Mouse (Mus musculus): ENCODE measurements around the gene Qser1.
A peak's percentile ranks its signal among the peaks of the same experiment; 100 is the strongest.

Gene Qser1

DNA sequence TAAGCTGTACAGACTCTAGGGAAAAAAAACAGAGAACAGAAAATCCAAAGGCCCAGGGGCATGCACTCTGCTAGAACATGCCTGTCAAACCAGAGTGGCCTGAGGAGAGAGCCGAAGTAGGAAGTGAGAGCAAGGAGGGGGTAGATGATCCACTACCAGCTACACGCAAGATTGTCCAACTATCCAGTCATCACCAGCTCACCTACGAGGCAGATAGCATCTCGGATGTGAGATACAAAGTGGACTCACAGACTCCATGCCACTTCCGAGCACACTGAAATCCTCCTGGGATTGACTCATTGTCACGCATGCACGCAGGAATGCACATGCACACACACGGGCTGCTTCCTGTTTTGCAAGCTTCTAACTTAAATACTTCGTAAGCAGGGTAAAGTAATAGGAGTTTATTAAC, 84.5 kb downstream of the Qser1 start:
- DNase-seq = peak; percentile 55

- DNase-seq = no peak
These were observed 89.2 kb downstream of the Qser1 start for GRCm38 (mm10) chr2:104727369-104727768.

GRCm38 (mm10) chr2:104722021-104722420, 94.5 kb downstream of the Qser1 start:
- no peak for DNase-seq

DNA sequence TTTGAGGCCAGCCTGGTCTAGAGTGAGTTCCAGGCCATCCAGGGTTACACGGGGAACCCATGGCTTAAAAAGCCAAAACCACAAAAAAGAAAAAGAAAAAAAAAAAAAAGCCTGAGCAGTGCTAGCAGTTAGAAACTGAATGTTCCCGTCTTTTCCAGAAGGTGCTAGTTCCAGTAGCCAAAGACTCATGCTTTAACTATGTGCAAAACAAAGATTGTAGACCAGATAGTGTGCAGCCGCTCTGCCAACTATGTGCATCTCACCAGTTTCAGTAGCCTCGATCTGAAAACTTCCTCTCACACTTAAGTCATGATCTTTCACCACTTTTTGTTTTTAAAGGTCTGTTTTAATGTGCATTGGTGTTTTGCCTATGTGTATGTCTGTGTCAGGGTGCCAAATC, 98.7 kb downstream of the Qser1 start:
- no peak for DNase-seq

DNA sequence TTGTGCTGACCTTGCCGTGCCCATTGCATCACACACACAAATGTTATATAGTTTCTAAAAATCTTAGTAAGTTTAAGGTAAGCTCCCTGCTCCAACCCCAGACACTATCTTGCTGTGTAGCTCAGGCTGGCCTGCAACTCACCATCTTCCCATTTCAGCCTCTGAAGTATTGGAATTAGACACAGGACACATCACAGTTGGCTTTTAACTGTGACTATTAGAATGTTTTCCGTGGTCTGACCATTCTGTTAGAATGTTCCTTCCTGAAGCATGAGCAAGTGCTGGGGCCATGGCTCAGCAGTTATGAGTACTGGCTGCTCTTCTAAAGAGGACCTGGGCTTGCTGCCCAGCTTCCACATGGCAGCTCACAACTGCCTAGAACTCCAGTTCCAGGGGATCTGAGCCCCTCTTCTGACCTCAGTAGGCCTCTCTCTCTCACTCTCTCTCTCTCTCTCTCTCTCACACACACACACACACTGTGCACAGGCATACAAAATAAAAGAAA, 99.3 kb downstream of the Qser1 start:
- no peak for DNase-seq

- no peak for DNase-seq
These were observed 100.3 kb downstream of the Qser1 start, which contains the start of gene Pin1rt1 for GRCm38 (mm10) chr2:104716279-104716678. Gene Pin1rt1, minus strand, starts transcription at chr2:104716379.

- DNase-seq = no peak
These were observed 102.3 kb downstream of the Qser1 start for GRCm38 (mm10) chr2:104714254-104714691.

GRCm38 (mm10) chr2:104712486-104712809, 104.1 kb downstream of the Qser1 start:
- DNase-seq = no peak

GRCm38 (mm10) chr2:104711585-104712485, 104.7 kb downstream of the Qser1 start, which contains the start of gene Tcp11l1:
Gene Tcp11l1, minus strand, starts transcription at chr2:104712169.
- peak; percentile 53 to 71 for DNase-seq

GRCm38 (mm10) chr2:104710670-104711370, 105.7 kb downstream of the Qser1 start:
- no peak for DNase-seq

DNA sequence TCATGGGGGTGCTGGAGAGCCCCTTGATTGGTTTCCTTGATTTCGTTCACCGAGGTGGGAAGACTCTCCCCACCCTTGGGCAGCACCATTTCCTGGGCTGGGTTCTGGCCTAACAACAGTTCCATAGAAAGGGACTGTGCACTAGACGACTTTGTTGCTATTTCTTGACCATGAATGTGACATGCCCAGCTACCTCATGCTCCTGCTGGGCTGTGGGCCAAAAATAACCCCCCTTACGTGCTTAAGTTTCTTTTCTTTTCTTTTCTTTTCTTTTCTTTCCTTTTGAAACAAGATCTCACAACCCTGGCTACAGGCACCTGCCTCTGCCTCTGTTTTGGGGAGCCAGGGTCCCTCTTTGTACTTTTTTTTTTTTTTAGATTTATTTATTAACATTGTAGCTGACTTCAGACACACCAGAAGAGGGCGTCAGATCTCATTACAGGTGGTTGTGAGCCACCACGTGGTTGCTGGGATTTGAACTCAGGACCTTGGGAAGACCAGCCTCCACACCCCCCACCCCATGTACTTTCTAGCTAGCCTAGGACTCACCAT, 106.7 kb downstream of the Qser1 start:
- no peak for DNase-seq

Data from B cell, adult 2 months (primary cell).